Mouse (Mus musculus) erythroblast, adult 5-6 weeks (primary cell): ENCODE data around the gene Slc4a7. TPM values are rescaled to one million over a fixed set of nuclear protein-coding genes. Genes with fewer than 3 reads are reported as not detected.
"Not testable (repeated sequence)": the region's sequence is repeated elsewhere in the genome, so short reads cannot be mapped to it uniquely, and the experiment has no call there.

Source experiments
- ATAC-seq: replicated peaks from 2 replicates; pipeline ENCODE4 v1.8.0; 2016; ENCODE audit warnings: moderate number of reproducible peaks, mild to moderate bottlenecking, moderate TSS enrichment, inconsistent platforms; ENCODE audit not compliant: poor library complexity, low FRiP score, severe bottlenecking
- total RNA-seq, 2 experiments: library from RNA; stranded (forward) in 1 of 2; stranded (reverse) in 1 of 2; fragments of 150-400 nt in 1 of 2; fragments of 200-764, 138-1000 nt in 1 of 2; gene quantifications; 2 replicates each; pipeline versions ENCODE4 v1.2.3 to v1.2.4; 2015 to 2017; ENCODE audit warnings: low replicate concordance in 2 of 2

The Slc4a7 gene
- total RNA-seq, 2 experiments from 2014 or later: 6.7 to 7.7 TPM

DNA sequence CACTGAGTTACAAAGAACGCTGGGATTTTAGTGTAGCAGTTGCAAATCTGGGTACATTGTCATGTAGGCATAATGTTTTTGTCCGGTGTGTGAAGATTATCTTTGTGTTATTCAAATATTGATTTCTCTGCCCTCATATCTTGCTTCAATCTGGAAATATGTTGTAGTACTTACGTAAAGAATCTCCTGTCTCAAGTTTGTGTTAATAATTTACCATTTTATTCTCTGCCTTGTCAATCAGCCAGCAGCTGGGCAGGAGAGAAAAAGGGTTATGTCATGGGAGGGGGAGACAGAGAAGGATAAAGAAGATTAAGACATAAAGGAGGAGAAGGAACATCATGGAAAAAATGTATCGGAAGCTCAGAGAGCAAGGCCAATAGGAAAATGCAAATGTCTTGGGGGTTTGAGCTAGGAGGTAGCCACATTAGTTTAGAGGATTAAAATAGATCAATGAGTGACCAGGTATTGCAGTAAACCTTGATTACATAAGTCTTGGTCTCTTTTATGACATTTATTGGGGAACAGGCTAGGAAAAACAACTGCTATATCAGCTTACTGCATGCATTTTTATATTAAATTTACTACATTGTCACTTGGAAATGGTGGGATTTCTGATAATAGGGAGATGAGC, 87.9 kb downstream of the Slc4a7 start:
- no peak for ATAC-seq

GRCm38 (mm10) chr14:14799861-14800260, 97.8 kb downstream of the Slc4a7 start:
- no peak for ATAC-seq

- ATAC-seq: no peak
Measured at GRCm38 (mm10) chr14:14800332-14800731, 98.3 kb downstream of the Slc4a7 start.

- ATAC-seq: no peak
Measured at GRCm38 (mm10) chr14:14800810-14801209, 98.7 kb downstream of the Slc4a7 start.

GRCm38 (mm10) chr14:14803115-14803514, 101.0 kb downstream of the Slc4a7 start, which contains the start of gene Nek10:
Gene Nek10 (plus strand): TSS chr14:14803415.
- ATAC-seq: not testable (repeated sequence)

DNA sequence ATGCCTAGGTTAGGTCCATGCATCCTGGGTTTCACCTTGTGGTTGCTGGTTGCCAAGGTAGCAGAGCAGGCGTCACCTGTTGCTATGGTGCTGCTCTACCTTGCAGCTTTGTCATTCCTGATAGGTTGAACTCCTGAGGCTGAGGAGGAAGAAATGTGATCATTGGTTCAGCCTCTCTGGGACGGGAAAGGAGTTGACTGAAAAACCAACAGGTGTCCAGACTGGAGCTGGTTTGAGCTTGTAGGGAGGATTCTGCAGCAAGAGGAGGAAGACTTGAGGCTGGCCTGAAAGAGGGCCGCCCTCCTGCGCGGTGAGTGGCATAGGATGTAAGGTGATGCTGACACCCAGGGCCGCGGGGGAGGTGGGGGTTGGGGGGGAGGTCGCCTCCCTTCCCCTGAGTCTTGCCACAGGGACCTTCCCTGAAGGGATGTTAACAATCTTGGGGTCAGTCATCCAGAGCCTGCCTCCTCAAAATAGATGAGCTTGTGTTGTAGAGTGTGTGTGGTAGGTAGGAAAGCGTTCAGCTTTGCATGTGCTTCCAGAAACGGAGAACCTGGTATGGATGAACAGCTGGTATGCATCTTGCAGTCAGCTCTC, 101.9 kb downstream of the Slc4a7 start:
- ATAC-seq: no peak

- ATAC-seq: no peak
Measured at GRCm38 (mm10) chr14:14804518-14805212, 102.6 kb downstream of the Slc4a7 start.

GRCm38 (mm10) chr14:14832520-14833240, 130.6 kb downstream of the Slc4a7 start:
- no peak for ATAC-seq

GRCm38 (mm10) chr14:14833498-14833897, 131.4 kb downstream of the Slc4a7 start:
- no peak for ATAC-seq

DNA sequence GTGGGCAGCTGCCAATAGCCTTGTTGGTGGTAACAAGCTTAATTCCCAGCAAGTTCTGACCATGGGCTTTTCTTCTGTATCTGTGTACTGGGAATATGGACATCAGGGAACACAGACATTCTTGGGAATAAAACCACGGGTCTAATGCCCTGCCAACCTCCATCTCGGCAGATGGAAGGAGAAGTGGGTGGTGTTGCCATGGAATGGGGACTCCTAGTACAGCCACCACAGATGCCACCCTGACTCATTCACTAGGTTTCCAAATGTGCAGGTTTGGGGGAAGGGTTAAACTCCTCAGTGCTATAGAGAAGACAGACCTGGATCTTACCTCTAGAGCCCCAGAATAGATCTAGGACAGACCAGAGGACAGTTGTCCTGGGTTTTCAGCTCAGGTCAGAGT, 132.2 kb downstream of the Slc4a7 start:
- no peak for ATAC-seq

DNA sequence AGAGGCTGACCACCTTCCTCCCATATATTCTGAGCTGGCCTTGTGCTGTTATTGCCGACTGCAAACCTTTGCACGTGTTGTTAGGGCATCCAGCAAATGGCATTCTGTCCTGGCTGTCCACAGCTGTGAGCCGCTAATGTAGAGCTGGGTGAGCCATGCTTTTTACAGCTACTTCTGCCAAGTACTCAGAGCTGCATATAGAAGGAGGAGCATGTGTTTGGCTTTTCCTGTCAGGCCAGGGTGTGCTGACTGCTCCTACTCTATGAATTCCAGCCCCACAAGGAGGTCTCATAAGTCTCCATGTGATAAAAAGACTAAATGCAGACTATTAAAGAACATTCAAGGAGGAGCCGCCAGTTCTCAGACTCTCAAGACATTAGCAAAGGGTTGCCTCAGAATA, 135.5 kb downstream of the Slc4a7 start:
- ATAC-seq: no peak

DNA sequence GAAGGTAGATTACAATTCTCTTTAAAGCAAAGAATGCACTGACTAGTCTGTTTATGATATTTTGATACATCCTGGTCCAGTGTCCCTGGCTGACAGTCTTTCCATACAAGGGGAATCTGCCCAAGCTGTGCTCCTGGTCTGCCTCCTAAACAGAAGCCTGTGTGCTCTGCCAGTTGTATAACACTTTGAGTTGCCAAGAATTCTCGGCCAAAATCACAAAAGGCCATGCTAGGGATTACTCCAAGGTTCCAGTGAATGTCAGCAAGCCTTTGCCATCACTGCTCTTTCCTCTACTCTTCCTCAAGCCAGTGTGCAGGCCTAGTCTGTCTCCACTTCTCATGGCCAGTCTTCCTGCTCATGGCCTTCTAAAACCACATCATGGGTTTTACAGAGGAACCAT, 136.0 kb downstream of the Slc4a7 start:
- ATAC-seq: no peak

DNA sequence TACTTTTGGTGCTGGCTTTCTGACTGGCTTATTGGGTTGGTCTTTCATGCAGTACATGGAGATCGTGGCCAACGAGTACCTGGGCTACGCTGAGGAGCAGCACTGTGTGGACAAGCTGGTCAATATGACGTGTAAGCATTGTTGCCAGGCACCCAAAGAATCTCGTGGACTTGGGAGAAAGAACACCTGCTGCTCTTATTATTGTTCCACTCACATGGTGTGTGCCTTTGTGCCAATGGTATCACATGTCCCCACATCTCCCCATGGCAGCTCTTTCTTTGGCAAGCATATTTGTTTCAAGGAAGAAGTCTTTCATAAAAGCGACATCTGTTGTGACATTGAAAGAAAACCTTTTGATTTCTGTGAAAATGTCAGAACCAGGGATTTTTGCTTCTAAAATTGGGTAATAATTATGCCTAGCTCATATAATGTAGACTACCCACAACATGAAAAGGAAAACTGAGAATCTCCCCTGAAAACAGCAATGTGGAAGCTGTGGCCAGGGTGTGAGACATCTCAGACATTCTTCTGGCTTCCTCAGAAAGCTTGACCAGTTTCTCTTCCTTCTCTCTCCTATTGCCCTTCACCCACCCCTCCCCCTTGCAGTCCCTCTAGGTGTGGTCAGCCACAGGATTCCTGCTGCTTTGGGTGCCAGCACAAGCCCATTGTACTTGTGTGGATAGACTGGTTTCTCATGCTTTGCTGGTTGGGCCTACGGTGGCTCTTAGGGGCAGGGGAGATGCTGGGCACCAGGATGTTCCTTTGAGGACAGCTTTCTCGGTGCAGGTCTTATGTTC, 140.9 kb downstream of the Slc4a7 start:
- no peak for ATAC-seq

Other genes with a start within 250 kb of the Slc4a7 start
- not detected in 2 replicates for gene Nek10, start 101.1 kb downstream of the Slc4a7 start, total RNA-seq (2015; ENCODE audit: low replicate concordance)
- gene Nek10, start 101.1 kb downstream of the Slc4a7 start, total RNA-seq (2017; ENCODE audit: low replicate concordance): 0.43 TPM in 1 of 2 replicates, not detected in the other